Mouse (Mus musculus): ENCODE measurements around the gene Krt80. TPM values are rescaled to one million over a fixed set of nuclear protein-coding genes. Genes with fewer than 3 reads are reported as not detected.

Krt80 gene
- total RNA-seq (2021), result 1 to 10 TPM; 4.3 to 7.8 TPM
- long read RNA-seq, experiment 1, partial matches to known transcripts, result 0 of 1 reads
- long read RNA-seq, experiment 1, other reads (novel, unspliced or antisense), result 0 of 1 reads
- long read RNA-seq, experiment 2, partial matches to known transcripts, result 0 of 1 reads
- long read RNA-seq, experiment 2, other reads (novel, unspliced or antisense), result 1 of 1 reads

- peak; percentile 83 to 87 for DNase-seq (ENCODE audit: low spot score in 2 of 2)
Measured at GRCm38 (mm10) chr15:101370101-101370911, at the start of gene Krt80. Gene Krt80 (minus strand): TSS chr15:101370162.

GRCm38 (mm10) chr15:101418950-101419349 is 49.0 kb upstream of the Krt80 start:
- DNase-seq (ENCODE audit: low spot score in 2 of 2), result no peak

GRCm38 (mm10) chr15:101414807-101415565 is 45.0 kb upstream of the Krt80 start:
- no peak for DNase-seq (ENCODE audit: low spot score in 2 of 2)

- no peak for DNase-seq (ENCODE audit: low spot score in 2 of 2)
Measured at GRCm38 (mm10) chr15:101413916-101414635, 44.1 kb upstream of the Krt80 start.

GRCm38 (mm10) chr15:101412188-101412587 is 42.2 kb upstream of the Krt80 start:
- no peak for DNase-seq (ENCODE audit: low spot score in 2 of 2)

GRCm38 (mm10) chr15:101410775-101411174 is 40.8 kb upstream of the Krt80 start, which contains the start of gene Krt7:
Gene Krt7 (plus strand): TSS chr15:101411043.
- DNase-seq (ENCODE audit: low spot score in 2 of 2), result no peak

- DNase-seq (ENCODE audit: low spot score in 2 of 2), result no peak
Measured at GRCm38 (mm10) chr15:101398269-101398668, 28.3 kb upstream of the Krt80 start.

GRCm38 (mm10) chr15:101397683-101398082 is 27.7 kb upstream of the Krt80 start:
- DNase-seq (ENCODE audit: low spot score in 2 of 2), result no peak

- DNase-seq (ENCODE audit: low spot score in 2 of 2), result no peak
Measured at GRCm38 (mm10) chr15:101396921-101397320, 27.0 kb upstream of the Krt80 start.

- DNase-seq (ENCODE audit: low spot score in 2 of 2), result no peak
Measured at GRCm38 (mm10) chr15:101396466-101396865, 26.5 kb upstream of the Krt80 start.

GRCm38 (mm10) chr15:101394908-101395307 is 24.9 kb upstream of the Krt80 start:
- DNase-seq (ENCODE audit: low spot score in 2 of 2), result no peak

GRCm38 (mm10) chr15:101392251-101392650 is 22.3 kb upstream of the Krt80 start:
- no peak for DNase-seq (ENCODE audit: low spot score in 2 of 2)

GRCm38 (mm10) chr15:101390203-101390602 is 20.2 kb upstream of the Krt80 start:
- no peak for DNase-seq (ENCODE audit: low spot score in 2 of 2)

GRCm38 (mm10) chr15:101388034-101388541 is 18.1 kb upstream of the Krt80 start:
- DNase-seq (ENCODE audit: low spot score in 2 of 2), result no peak

GRCm38 (mm10) chr15:101387176-101387575 is 17.2 kb upstream of the Krt80 start:
- DNase-seq (ENCODE audit: low spot score in 2 of 2), result no peak

- no peak for DNase-seq (ENCODE audit: low spot score in 2 of 2)
Measured at GRCm38 (mm10) chr15:101385064-101385463, 15.1 kb upstream of the Krt80 start.

GRCm38 (mm10) chr15:101384610-101385009 is 14.6 kb upstream of the Krt80 start:
- DNase-seq (ENCODE audit: low spot score in 2 of 2), result no peak

- DNase-seq (ENCODE audit: low spot score in 2 of 2), result no peak
Measured at GRCm38 (mm10) chr15:101382811-101383210, 12.8 kb upstream of the Krt80 start.

GRCm38 (mm10) chr15:101381758-101382157 is 11.8 kb upstream of the Krt80 start:
- DNase-seq (ENCODE audit: low spot score in 2 of 2), result no peak

GRCm38 (mm10) chr15:101378646-101379045 is 8.7 kb upstream of the Krt80 start:
- no peak for DNase-seq (ENCODE audit: low spot score in 2 of 2)

- no peak for DNase-seq (ENCODE audit: low spot score in 2 of 2)
Measured at GRCm38 (mm10) chr15:101376776-101377061, 6.8 kb upstream of the Krt80 start.

Data from adrenal gland, adult 18-20 months (tissue).